Mouse (Mus musculus) liver (tissue): Measurements from ENCODE around the gene Lrrc40.
"Not testable (repeated sequence)": the region's sequence is repeated elsewhere in the genome, so short reads cannot be mapped to it uniquely, and the experiment has no call there.

Experiments
- DNase-seq: peaks from one replicate; pipeline ENCODE4 v3.0.0-alpha.2; 2020; ENCODE audit warnings: mixed read lengths

The Lrrc40 gene

DNA sequence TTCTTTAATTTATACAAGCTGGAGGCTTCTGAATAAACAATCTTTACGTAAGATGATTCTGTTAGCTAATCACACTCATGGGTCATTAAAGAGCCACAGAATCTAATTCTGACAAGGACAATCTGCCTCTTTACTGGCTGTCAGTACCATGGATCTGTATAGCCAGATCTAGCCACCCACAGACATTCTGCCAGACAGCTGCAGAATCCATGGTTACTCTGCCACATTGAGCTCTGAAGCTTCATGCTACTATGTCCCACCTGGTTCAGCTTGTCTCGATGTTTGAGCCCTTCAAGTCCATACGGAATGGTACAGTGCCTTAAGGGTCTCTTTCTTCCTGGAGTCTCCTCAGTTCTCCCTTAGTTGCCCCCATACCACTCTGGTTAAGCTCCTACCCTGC, 55.1 kb downstream of the Lrrc40 start:
- no peak for DNase-seq

DNA sequence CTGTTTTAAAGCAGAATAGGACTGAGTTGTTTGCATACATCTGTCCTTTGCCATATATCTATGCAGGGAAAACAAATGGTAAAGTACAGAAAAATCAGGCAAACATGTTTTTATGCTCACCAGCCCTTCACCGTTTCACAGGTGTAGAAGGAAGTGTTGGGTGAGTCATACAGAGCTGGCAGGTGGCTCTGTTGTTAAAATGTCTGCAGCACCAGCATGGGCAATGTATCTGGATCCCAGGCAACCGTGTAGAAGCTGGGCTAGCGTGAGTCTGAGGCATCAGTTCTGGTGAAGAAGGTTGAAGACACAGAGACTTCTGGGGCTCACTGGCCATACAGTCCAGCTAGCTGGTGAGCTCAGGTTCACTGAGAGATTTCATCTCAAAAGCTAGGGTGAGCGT, 57.5 kb downstream of the Lrrc40 start:
- no peak for DNase-seq

DNA sequence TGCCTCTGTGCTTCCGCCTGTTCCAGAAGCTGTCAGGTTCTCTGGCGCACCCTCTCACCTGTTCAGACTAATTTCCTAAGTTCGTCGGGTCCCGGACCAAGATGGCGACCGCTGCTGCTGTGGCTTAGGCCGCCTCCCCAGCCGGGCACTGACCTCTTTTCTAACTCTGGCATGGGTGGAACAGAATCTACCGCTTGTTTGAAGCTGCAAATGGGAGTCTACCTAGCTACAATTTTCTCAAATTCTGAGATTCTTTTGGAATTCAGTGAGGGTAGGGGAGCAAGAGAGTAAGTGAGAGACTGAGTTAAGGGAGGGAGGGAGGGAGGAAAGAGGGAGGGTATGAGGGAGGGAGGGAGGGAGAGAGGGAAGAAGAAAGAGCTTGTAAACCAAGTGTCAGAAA, 65.6 kb downstream of the Lrrc40 start:
- DNase-seq = not testable (repeated sequence)

DNA sequence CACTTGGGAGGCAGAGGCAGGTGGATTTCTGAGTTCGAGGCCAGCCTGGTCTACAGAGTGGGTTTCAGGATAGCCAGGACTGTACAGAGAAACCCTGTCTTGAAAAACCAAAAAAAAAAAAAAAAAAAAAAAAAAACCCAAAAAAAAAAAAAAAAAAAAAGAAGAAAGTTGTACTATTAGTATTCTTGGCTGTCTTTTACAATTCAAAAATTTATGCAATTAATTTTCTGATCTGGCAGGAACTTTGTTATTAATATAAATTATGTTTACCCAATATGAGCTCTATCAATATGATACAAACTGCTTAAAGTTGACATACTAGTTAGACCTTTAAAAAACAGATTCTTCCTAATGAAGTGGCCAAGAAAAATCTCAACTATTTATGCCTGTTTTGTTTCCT, 66.1 kb downstream of the Lrrc40 start:
- DNase-seq = not testable (repeated sequence)

DNA sequence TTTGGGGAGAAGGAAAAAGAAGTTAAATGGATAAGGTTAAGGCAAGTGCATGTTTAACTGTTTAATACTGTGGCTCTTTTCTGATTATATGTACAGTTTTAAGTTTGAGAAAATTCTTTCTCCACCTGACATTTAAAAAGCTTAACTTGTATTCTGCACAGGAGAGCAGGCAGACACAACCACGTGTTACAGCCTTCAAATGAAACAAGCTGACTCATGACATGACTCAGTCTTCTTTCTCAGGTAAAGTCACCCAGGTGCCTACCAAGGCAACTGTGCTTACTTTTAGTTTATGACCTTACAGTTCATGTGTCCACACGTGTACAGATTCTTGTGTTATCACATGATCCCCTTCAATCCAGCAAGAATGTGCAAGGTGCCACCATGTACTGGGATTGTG, 67.0 kb downstream of the Lrrc40 start:
- DNase-seq = no peak

DNA sequence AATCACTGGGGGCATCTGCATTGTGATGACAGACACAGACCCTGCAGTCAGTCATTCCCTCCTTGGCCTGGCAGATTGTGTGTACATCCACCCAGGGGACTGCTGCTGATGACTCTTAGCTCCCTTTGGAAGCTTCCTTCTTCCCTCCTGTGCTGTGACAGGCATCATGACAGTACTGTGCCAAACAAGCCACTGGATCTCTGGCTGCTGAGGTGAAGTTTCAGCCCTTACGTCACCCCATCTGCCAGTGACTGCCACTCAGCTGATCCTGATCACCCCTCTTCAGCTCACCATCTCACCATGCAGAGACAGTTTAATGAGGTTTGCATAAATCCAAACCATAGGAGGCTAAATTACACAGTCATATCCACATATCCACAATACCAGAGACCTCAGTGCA, 68.8 kb downstream of the Lrrc40 start:
- DNase-seq = no peak
